Comparison of ENCODE assay signal across 8 mouse cellular contexts in genomic region chr4:43728576-43728954, GRCm38 (mm10). TPM values are rescaled to one million over a fixed set of nuclear protein-coding genes. Genes with fewer than 3 reads are reported as not detected.
DNase-seq lines count a peak whose midpoint lies in the region; ATAC-seq and TF ChIP-seq lines count a peak whose summit lies in the region.

No protein-coding gene starts in this region.

- intact Hi-C loops in left cerebral cortex, postnatal 4 days (cut with DNase I) = no loop called here

- WGBS in intestine, postnatal 0 days = 13% methylated on average over 5 of the region's 5 CpGs
- WGBS in lung, embryonic 15.5 days = 16% methylated on average over 5 of the region's 5 CpGs
- 78% methylated on average over 5 of the region's 5 CpGs for WGBS in forebrain, embryonic 13.5 days

- H3K27me3 ChIP-seq in intestine, postnatal 0 days (replicated peaks; ENCODE audit: control insufficient read depth, insufficient read depth, low read length) = no peaks in the 10 kb centered on the region
- H3K27me3 ChIP-seq in lung, embryonic 15.5 days = no peaks in the 10 kb centered on the region
- H3K27me3 ChIP-seq in forebrain, embryonic 13.5 days = no peaks in the 10 kb centered on the region

- peak; percentile 99 for DNase-seq in adipocyte (ENCODE audit: low spot score)
- DNase-seq in fibroblast of lung, adult 2 months (ENCODE audit: low read depth) = peak; percentile 76
- DNase-seq in layer of hippocampus, adult 9-11 months = no peak
- DNase-seq in right cerebral cortex, postnatal 36 days (ENCODE audit: low spot score in 2 of 2) = no peak
- DNase-seq in left cerebral cortex, postnatal 4 days = no peak

- TF ChIP-seq CTCF in intestine, postnatal 0 days (IDR thresholded peaks at IDR 0.05; ENCODE audit: low read depth) = no peak

- peaks cover 9% of the 10 kb centered on the region; the same call in 1 of the 2 replicates for H3K4me1 ChIP-seq in intestine, postnatal 0 days (replicated peaks; ENCODE audit: control insufficient read depth, insufficient read depth, low read length)
- peaks cover 55% of the 10 kb centered on the region for H3K4me1 ChIP-seq in lung, embryonic 15.5 days
- no peaks in the 10 kb centered on the region for H3K4me1 ChIP-seq in forebrain, embryonic 13.5 days

- H3K27ac ChIP-seq in intestine, postnatal 0 days (ENCODE audit: low read depth, low read length) = peak overlapping the region; percentile 75
- peak overlapping the region; percentile 87 for H3K27ac ChIP-seq in lung, embryonic 15.5 days
- no peak overlapping the region for H3K27ac ChIP-seq in forebrain, embryonic 13.5 days

- no peak overlapping the region for H3K4me3 ChIP-seq in intestine, postnatal 0 days (ENCODE audit: low read depth, low read length)
- no peak overlapping the region for H3K4me3 ChIP-seq in lung, embryonic 15.5 days
- no peak overlapping the region for H3K4me3 ChIP-seq in forebrain, embryonic 13.5 days

- peak; percentile 59; the same call in 1 of the 2 replicates for ATAC-seq in intestine, postnatal 0 days
- peak; percentile 49; the same call in 1 of the 2 replicates for ATAC-seq in lung, embryonic 15.5 days (ENCODE audit: borderline replicate concordance, extremely low read depth, low FRiP score, low TSS enrichment)
- no peak for ATAC-seq in forebrain, embryonic 13.5 days

- no peak overlapping the region for H3K4me2 ChIP-seq in intestine, postnatal 0 days (replicated peaks; ENCODE audit: low read depth)
- H3K4me2 ChIP-seq in lung, embryonic 15.5 days = no peak overlapping the region
- H3K4me2 ChIP-seq in forebrain, embryonic 13.5 days = no peak overlapping the region

- H3K9ac ChIP-seq in intestine, postnatal 0 days (ENCODE audit: low read depth, low read length) = no peak overlapping the region
- H3K9ac ChIP-seq in lung, embryonic 15.5 days = no peak overlapping the region
- no peak overlapping the region for H3K9ac ChIP-seq in forebrain, embryonic 13.5 days

- no peaks in the 10 kb centered on the region for H3K36me3 ChIP-seq in intestine, postnatal 0 days (ENCODE audit: control insufficient read depth, insufficient read depth)
- no peaks in the 10 kb centered on the region for H3K36me3 ChIP-seq in lung, embryonic 15.5 days
- H3K36me3 ChIP-seq in forebrain, embryonic 13.5 days (ENCODE audit: poor library complexity, severe bottlenecking) = no peaks in the 10 kb centered on the region

- H3K9me3 ChIP-seq in intestine, postnatal 0 days (ENCODE audit: control insufficient read depth) = no peaks in the 10 kb centered on the region
- H3K9me3 ChIP-seq in lung, embryonic 15.5 days = no peaks in the 10 kb centered on the region
- H3K9me3 ChIP-seq in forebrain, embryonic 13.5 days (replicated peaks) = no peaks in the 10 kb centered on the region

RNA-seq across cellular contexts. Expression of gene Spaar, which starts 1.3 kb away (rescaled TPM):
- 0.47 and 0.51 TPM in 2 replicates for polyA plus RNA-seq in intestine, postnatal 0 days (2015; fragmentation: Nextera tagmentation; extraction: Ambion mirVana)
- polyA plus RNA-seq in lung, embryonic 15.5 days (2015; fragmentation: Nextera tagmentation; extraction: Ambion mirVana) = 0.48 and 0.62 TPM in 2 replicates
- not detected in 2 replicates for polyA plus RNA-seq in forebrain, embryonic 13.5 days (2015; fragmentation: Nextera tagmentation; extraction: Ambion mirVana)
- under 1 TPM; 0.34 to 0.38 TPM for total RNA-seq in left cerebral cortex, postnatal 4 days (2021)

RNA-seq across cellular contexts. Expression of gene Hrct1, which starts 1.6 kb away (rescaled TPM):
- polyA plus RNA-seq in intestine, postnatal 0 days (2015; fragmentation: Nextera tagmentation; extraction: Ambion mirVana) = 1.6 and 2.1 TPM in 2 replicates
- polyA plus RNA-seq in lung, embryonic 15.5 days (2015; fragmentation: Nextera tagmentation; extraction: Ambion mirVana) = 1.1 and 1.3 TPM in 2 replicates
- polyA plus RNA-seq in forebrain, embryonic 13.5 days (2015; fragmentation: Nextera tagmentation; extraction: Ambion mirVana) = 0.30 and 0.48 TPM in 2 replicates
- under 1 TPM; 0.64 to 0.70 TPM for total RNA-seq in left cerebral cortex, postnatal 4 days (2021)

RNA-seq across cellular contexts. Expression of gene Olfr71, which starts 18.5 kb away (rescaled TPM):
- not detected in 2 replicates for polyA plus RNA-seq in intestine, postnatal 0 days (2015; fragmentation: Nextera tagmentation; extraction: Ambion mirVana)
- polyA plus RNA-seq in lung, embryonic 15.5 days (2015; fragmentation: Nextera tagmentation; extraction: Ambion mirVana) = not detected in 2 replicates
- not detected in 2 replicates for polyA plus RNA-seq in forebrain, embryonic 13.5 days (2015; fragmentation: Nextera tagmentation; extraction: Ambion mirVana)
- not detected for total RNA-seq in left cerebral cortex, postnatal 4 days (2021)

RNA-seq across cellular contexts. Expression of gene Olfr70, which starts 28.0 kb away (rescaled TPM):
- not detected in 2 replicates for polyA plus RNA-seq in intestine, postnatal 0 days (2015; fragmentation: Nextera tagmentation; extraction: Ambion mirVana)
- not detected in 2 replicates for polyA plus RNA-seq in lung, embryonic 15.5 days (2015; fragmentation: Nextera tagmentation; extraction: Ambion mirVana)
- polyA plus RNA-seq in forebrain, embryonic 13.5 days (2015; fragmentation: Nextera tagmentation; extraction: Ambion mirVana) = not detected in 2 replicates
- not detected for total RNA-seq in left cerebral cortex, postnatal 4 days (2021)

RNA-seq across cellular contexts. Expression of gene Olfr159, which starts 42.2 kb away (rescaled TPM):
- polyA plus RNA-seq in intestine, postnatal 0 days (2015; fragmentation: Nextera tagmentation; extraction: Ambion mirVana) = not detected in 2 replicates
- polyA plus RNA-seq in lung, embryonic 15.5 days (2015; fragmentation: Nextera tagmentation; extraction: Ambion mirVana) = not detected in 2 replicates
- not detected in 2 replicates for polyA plus RNA-seq in forebrain, embryonic 13.5 days (2015; fragmentation: Nextera tagmentation; extraction: Ambion mirVana)
- total RNA-seq in left cerebral cortex, postnatal 4 days (2021) = not detected

Comparison
In these comparisons a context has a peak if more than half of its experiments do, and no peak if none do; other contexts are left out.
1. DNase-seq: peak in adipocyte (single experiment) and fibroblast of lung, adult 2 months (single experiment); none in layer of hippocampus, adult 9-11 months (single experiment), right cerebral cortex, postnatal 36 days (0 of 2) and left cerebral cortex, postnatal 4 days (single experiment).